Mouse (Mus musculus): ENCODE measurements around the gene Dennd1a.

Gene Dennd1a

GRCm38 (mm10) chr2:37815676-37816075 is 471.5 kb downstream of the Dennd1a start:
- DNase-seq (ENCODE audit: low read depth): peak; percentile 33

- no peak for DNase-seq (ENCODE audit: low read depth)
These were observed 472.3 kb downstream of the Dennd1a start for GRCm38 (mm10) chr2:37814820-37815361.

GRCm38 (mm10) chr2:37812401-37812800 is 474.8 kb downstream of the Dennd1a start:
- DNase-seq (ENCODE audit: low read depth): no peak

GRCm38 (mm10) chr2:37811682-37812081 is 475.5 kb downstream of the Dennd1a start:
- no peak for DNase-seq (ENCODE audit: low read depth)

GRCm38 (mm10) chr2:37802610-37803212 is 484.5 kb downstream of the Dennd1a start:
- peak; percentile 43 for DNase-seq (ENCODE audit: low read depth)

- no peak for DNase-seq (ENCODE audit: low read depth)
These were observed 485.5 kb downstream of the Dennd1a start for GRCm38 (mm10) chr2:37801687-37802086.

GRCm38 (mm10) chr2:37799137-37799536 is 488.1 kb downstream of the Dennd1a start:
- DNase-seq (ENCODE audit: low read depth): no peak

- no peak for DNase-seq (ENCODE audit: low read depth)
These were observed 490.1 kb downstream of the Dennd1a start for GRCm38 (mm10) chr2:37797046-37797445.

GRCm38 (mm10) chr2:37796021-37796420 is 491.2 kb downstream of the Dennd1a start:
- no peak for DNase-seq (ENCODE audit: low read depth)

GRCm38 (mm10) chr2:37791340-37791739 is 495.9 kb downstream of the Dennd1a start:
- no peak for DNase-seq (ENCODE audit: low read depth)

- no peak for DNase-seq (ENCODE audit: low read depth)
These were observed 496.5 kb downstream of the Dennd1a start for GRCm38 (mm10) chr2:37790738-37791137.

- no peak for DNase-seq (ENCODE audit: low read depth)
These were observed 497.2 kb downstream of the Dennd1a start for GRCm38 (mm10) chr2:37789995-37790394.

GRCm38 (mm10) chr2:37789029-37789428 is 498.2 kb downstream of the Dennd1a start:
- DNase-seq (ENCODE audit: low read depth): no peak

GRCm38 (mm10) chr2:37788176-37788962 is 498.8 kb downstream of the Dennd1a start:
- DNase-seq (ENCODE audit: low read depth): no peak

GRCm38 (mm10) chr2:37786461-37786860 is 500.7 kb downstream of the Dennd1a start:
- no peak for DNase-seq (ENCODE audit: low read depth)

- no peak for DNase-seq (ENCODE audit: low read depth)
These were observed 502.7 kb downstream of the Dennd1a start for GRCm38 (mm10) chr2:37784473-37784872.

GRCm38 (mm10) chr2:37782002-37782401 is 505.2 kb downstream of the Dennd1a start:
- DNase-seq (ENCODE audit: low read depth): no peak

- DNase-seq (ENCODE audit: low read depth): no peak
These were observed 505.8 kb downstream of the Dennd1a start for GRCm38 (mm10) chr2:37781421-37781820.

GRCm38 (mm10) chr2:37780270-37780929 is 506.8 kb downstream of the Dennd1a start:
- no peak for DNase-seq (ENCODE audit: low read depth)

- DNase-seq (ENCODE audit: low read depth): no peak
These were observed 509.1 kb downstream of the Dennd1a start for GRCm38 (mm10) chr2:37777958-37778720.

GRCm38 (mm10) chr2:37776611-37777411 is 510.4 kb downstream of the Dennd1a start:
- no peak for DNase-seq (ENCODE audit: low read depth)
